Mouse (Mus musculus) spleen, postnatal 36 days (tissue): ENCODE measurements around the gene Uap1.

Experiments used
- DNase-seq, 2 experiments: peaks; one replicate each; pipeline ENCODE4 v3.0.0; 2022; ENCODE audit warnings: low spot score in 2 of 2, mixed read lengths in 1 of 2

Gene Uap1

GRCm38 (mm10) chr1:170164913-170165312 is 9.8 kb downstream of the Uap1 start:
- no peak for DNase-seq

- DNase-seq: no peak
These were observed 10.6 kb downstream of the Uap1 start for GRCm38 (mm10) chr1:170164053-170164614.

- DNase-seq: no peak
These were observed 11.3 kb downstream of the Uap1 start for GRCm38 (mm10) chr1:170163398-170163943.

GRCm38 (mm10) chr1:170161852-170162251 is 12.9 kb downstream of the Uap1 start:
- DNase-seq: no peak

- DNase-seq: no peak
These were observed 14.3 kb downstream of the Uap1 start for GRCm38 (mm10) chr1:170160397-170160938.

GRCm38 (mm10) chr1:170159707-170160106 is 15.1 kb downstream of the Uap1 start:
- DNase-seq: no peak

- DNase-seq: no peak
These were observed 19.0 kb downstream of the Uap1 start for GRCm38 (mm10) chr1:170155761-170156160.

- DNase-seq: no peak
These were observed 19.5 kb downstream of the Uap1 start for GRCm38 (mm10) chr1:170155298-170155697.

- no peak for DNase-seq
These were observed 20.8 kb downstream of the Uap1 start for GRCm38 (mm10) chr1:170153986-170154385.

GRCm38 (mm10) chr1:170152552-170152951 is 22.2 kb downstream of the Uap1 start:
- peak; percentile 40 to 54 for DNase-seq

- no peak for DNase-seq
These were observed 23.9 kb downstream of the Uap1 start for GRCm38 (mm10) chr1:170150870-170151269.

GRCm38 (mm10) chr1:170149756-170150155 is 25.0 kb downstream of the Uap1 start:
- DNase-seq: no peak

- DNase-seq: peak in 1 of 2 experiments; percentile 20
These were observed 26.2 kb downstream of the Uap1 start for GRCm38 (mm10) chr1:170148536-170148935.

- peak; percentile 81 to 83 for DNase-seq
These were observed 26.9 kb downstream of the Uap1 start for GRCm38 (mm10) chr1:170147651-170148448.

- no peak for DNase-seq
These were observed 29.2 kb downstream of the Uap1 start for GRCm38 (mm10) chr1:170145606-170146005.

- no peak for DNase-seq
These were observed 32.4 kb downstream of the Uap1 start for GRCm38 (mm10) chr1:170142256-170142871.

- no peak for DNase-seq
These were observed 33.1 kb downstream of the Uap1 start for GRCm38 (mm10) chr1:170141626-170142025.

- peak; percentile 70 to 73 for DNase-seq
These were observed 38.3 kb downstream of the Uap1 start for GRCm38 (mm10) chr1:170136351-170137009.

GRCm38 (mm10) chr1:170134264-170134663 is 40.5 kb downstream of the Uap1 start:
- no peak for DNase-seq

- no peak for DNase-seq
These were observed 43.8 kb downstream of the Uap1 start for GRCm38 (mm10) chr1:170130962-170131361.

GRCm38 (mm10) chr1:170124644-170125043 is 50.1 kb downstream of the Uap1 start:
- DNase-seq: no peak

- DNase-seq: no peak
These were observed 61.1 kb downstream of the Uap1 start for GRCm38 (mm10) chr1:170113616-170114015.
